Mouse (Mus musculus): Measurements from ENCODE around the gene Blmh. TPM values are rescaled to one million over a fixed set of nuclear protein-coding genes. Genes with fewer than 3 reads are reported as not detected.
A peak's percentile ranks its signal among the peaks of the same experiment; 100 is the strongest.

The Blmh gene
- total and polyA plus RNA-seq, 3 experiments: 167 to 261 (median 212) TPM

DNA sequence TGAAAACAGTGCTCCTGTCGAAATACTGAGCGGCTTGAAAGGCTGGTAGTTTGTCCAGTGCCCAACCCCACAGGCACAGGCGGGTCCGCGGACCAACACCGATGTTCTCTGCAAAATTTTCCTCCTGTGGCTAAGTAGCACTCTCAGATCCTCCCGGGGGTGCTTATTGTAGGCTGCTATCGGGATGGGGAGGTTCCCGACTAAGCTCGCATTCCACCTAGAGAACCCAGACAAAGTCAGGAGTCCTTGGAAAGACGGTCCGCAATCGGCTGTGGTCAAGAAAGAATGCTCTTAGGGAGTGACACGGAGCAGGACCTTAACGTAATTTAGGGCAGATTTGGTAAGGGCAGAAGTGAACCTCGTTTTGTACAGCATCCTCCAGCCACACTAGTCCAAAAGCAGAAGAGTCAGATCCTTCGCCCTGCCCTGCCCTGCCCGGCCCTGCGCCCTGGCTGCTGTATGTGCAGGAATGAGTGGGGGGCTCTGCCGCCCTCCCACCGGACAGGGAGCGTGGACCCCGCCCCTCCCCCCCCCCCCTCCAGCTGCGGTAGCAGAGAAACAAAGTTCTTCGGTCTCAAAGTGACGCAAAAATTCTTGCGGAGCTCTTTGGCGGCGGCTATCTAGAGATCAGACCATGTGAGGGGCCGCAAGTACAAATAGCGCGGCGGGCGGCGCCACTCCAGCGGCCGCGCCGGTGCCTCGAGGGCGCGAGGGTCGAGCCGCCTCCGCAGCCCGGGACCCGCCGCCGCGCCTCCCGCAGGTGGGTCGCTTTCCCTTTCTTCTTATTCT lies 73.5 kb downstream of the Blmh start, which contains the start of gene Slc6a4:
Gene Slc6a4 (plus strand): TSS at position 688 of the 789 bp plus-strand sequence.
- Histone ChIP-seq H3K79me2 (replicated peaks; ENCODE audit: control insufficient read depth, extremely low read depth, insufficient read depth, poor library complexity, severe bottlenecking) (no peaks in the 10 kb centered on the region), H3K9me3 (replicated peaks; ENCODE audit: low read length) (no peaks in the 10 kb centered on the region), H3K4me1 (ENCODE audit: control insufficient read depth in 1 of 2, insufficient read depth in 2 of 2) (peaks cover 14 to 31% of the 10 kb centered on the region in 2 experiments), H3K36me3 (replicated peaks in 1 of 2; ENCODE audit: control insufficient read depth in 1 of 2, insufficient read depth in 1 of 2, low read length in 1 of 2) (no peaks in the 10 kb centered on the region), H3K4me3 (replicated peaks in 1 of 3; ENCODE audit: low read depth in 2 of 3, low read length in 2 of 3, poor library complexity in 1 of 3) (peak within 1 kb of the TSS; percentile 9 to 43 (median 32)), H3K27ac (ENCODE audit: insufficient read depth, low read depth) (no peak within 1 kb of the TSS), H3K9ac (ENCODE audit: insufficient read depth, low read depth) (no peak within 1 kb of the TSS), H3K4me2 (ENCODE audit: insufficient read depth, low read depth, poor library complexity, severe bottlenecking) (peak within 1 kb of the TSS; percentile 99), H3K27me3 (replicated peaks) (peaks cover 70% of the 10 kb centered on the region)
- TF ChIP-seq EP300 (IDR thresholded peaks at IDR 0.05; ENCODE audit: low read length) (no peak), CHD1 (IDR thresholded peaks at IDR 0.05; ENCODE audit: low read depth, low read length) (0 out of 2 replicates have a peak, but pooled peaks have one; percentile 65), SIN3A (IDR thresholded peaks at IDR 0.05; ENCODE audit: low read length) (no peak; the same call in 1 of the 2 replicates), MAZ (IDR thresholded peaks at IDR 0.05; ENCODE audit: low read depth, low read length) (0 out of 2 replicates have a peak, but pooled peaks have one; percentile 14), CHD2 (IDR thresholded peaks at IDR 0.05; ENCODE audit: low read length) (0 out of 2 replicates have a peak, but pooled peaks have one; percentile 33)
- in situ Hi-C loops (cut with MboI; ENCODE audit: low pct_ligation_motif_present, low pct_unique_long_range_greater_than_20kb, low sequenced_read_pairs) (loop anchor here (5.0 to 25.0 kb wide), 3 partner anchors 94 to 464 kb away; partner anchors contain the start of gene Coro6), dilution Hi-C loops (cut with MboI; ENCODE audit: extremely low pct_ligation_motif_present, extremely low pct_unique_long_range_greater_than_20kb, low sequenced_read_pairs) (no loop called here)
- DNase-seq (ENCODE audit: extremely low read depth): no peak

DNA sequence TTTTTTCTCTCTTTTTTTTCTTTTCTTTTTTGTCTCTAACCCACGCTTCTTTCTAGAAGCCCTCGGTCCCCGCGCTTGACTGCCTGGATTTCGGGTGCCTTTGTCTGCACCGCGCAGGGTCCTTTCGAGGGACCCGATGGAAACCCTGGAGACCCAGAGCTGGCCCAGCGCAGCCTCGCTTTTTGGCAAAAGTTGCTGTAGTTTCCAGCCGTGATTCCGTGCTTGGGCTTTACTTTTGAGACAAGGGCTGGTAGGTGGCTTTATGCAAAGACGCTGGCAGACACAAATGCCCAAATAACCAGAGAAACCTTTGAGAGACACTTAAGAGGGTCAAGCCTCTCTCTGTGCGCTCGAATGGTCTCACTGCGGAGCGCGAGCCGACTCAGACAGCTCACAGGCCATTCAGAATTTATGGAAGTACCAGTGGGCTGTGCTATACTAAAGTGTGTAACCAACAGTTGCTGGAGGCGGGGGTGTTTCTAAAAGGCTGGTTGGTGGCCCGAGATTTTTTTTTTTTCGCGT lies 74.2 kb downstream of the Blmh start:
- no peak overlapping the region for H3K27ac ChIP-seq (ENCODE audit: insufficient read depth, low read depth)
- H3K4me3 ChIP-seq (replicated peaks in 1 of 3; ENCODE audit: low read depth in 2 of 3, low read length in 2 of 3, poor library complexity in 1 of 3): no peak overlapping the region
- in situ Hi-C loops (cut with MboI; ENCODE audit: low pct_ligation_motif_present, low pct_unique_long_range_greater_than_20kb, low sequenced_read_pairs) (loop anchor here (5.0 to 25.0 kb wide), 3 partner anchors 94 to 464 kb away; partner anchors contain the start of gene Coro6), dilution Hi-C loops (cut with MboI; ENCODE audit: extremely low pct_ligation_motif_present, extremely low pct_unique_long_range_greater_than_20kb, low sequenced_read_pairs) (no loop called here)
- peak; percentile 40; the same call in 1 of the 2 replicates for TF ChIP-seq ZNF384 (IDR thresholded peaks at IDR 0.05; ENCODE audit: low read depth, low read length)
- TF ChIP-seq CTCF (conservative IDR thresholded peaks at IDR 0.05 in 1 of 2, IDR thresholded peaks at IDR 0.05 in 1 of 2; ENCODE audit: low read depth in 2 of 2, low read length in 2 of 2): no peak
- H3K79me2 ChIP-seq (replicated peaks; ENCODE audit: control insufficient read depth, extremely low read depth, insufficient read depth, poor library complexity, severe bottlenecking): no peaks in the 10 kb centered on the region
- no peak overlapping the region for H3K9ac ChIP-seq (ENCODE audit: insufficient read depth, low read depth)
- DNase-seq (ENCODE audit: extremely low read depth): no peak
- peak overlapping the region; percentile 99 for H3K4me2 ChIP-seq (ENCODE audit: insufficient read depth, low read depth, poor library complexity, severe bottlenecking)
- H3K4me1 ChIP-seq (ENCODE audit: control insufficient read depth in 1 of 2, insufficient read depth in 2 of 2): peaks cover 11 to 24% of the 10 kb centered on the region in 2 experiments
- no peaks in the 10 kb centered on the region for H3K36me3 ChIP-seq (replicated peaks in 1 of 2; ENCODE audit: control insufficient read depth in 1 of 2, insufficient read depth in 1 of 2, low read length in 1 of 2)
- peaks cover 68% of the 10 kb centered on the region for H3K27me3 ChIP-seq (replicated peaks)
- H3K9me3 ChIP-seq (replicated peaks; ENCODE audit: low read length): no peaks in the 10 kb centered on the region

DNA sequence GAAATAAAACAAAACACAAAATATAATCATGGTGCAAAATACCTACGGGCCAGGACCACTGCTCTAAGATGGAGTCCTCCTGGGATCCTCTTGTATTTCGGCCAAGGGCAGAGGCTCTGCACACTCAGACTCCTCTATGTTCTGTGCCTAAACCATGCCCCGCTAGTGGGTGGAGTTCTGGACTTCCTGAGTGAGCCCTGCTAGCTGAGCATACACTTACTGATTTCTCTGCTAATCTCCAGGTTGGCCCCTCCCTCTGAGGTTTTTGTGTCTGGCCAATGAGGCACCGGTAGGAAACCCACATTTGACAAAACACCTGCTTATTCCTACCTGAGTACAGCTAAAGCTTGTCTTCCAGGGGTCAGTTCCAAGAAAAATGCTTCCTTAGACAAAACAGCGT lies 76.1 kb downstream of the Blmh start:
- no peak overlapping the region for H3K4me3 ChIP-seq (replicated peaks in 1 of 3; ENCODE audit: low read depth in 2 of 3, low read length in 2 of 3, poor library complexity in 1 of 3)
- in situ Hi-C loops (cut with MboI; ENCODE audit: low pct_ligation_motif_present, low pct_unique_long_range_greater_than_20kb, low sequenced_read_pairs): no loop called here

More for the DNA sequence above, 76.1 kb downstream of the Blmh start:
- Histone ChIP-seq H3K4me1 (ENCODE audit: control insufficient read depth in 1 of 2, insufficient read depth in 2 of 2) (peaks cover 11 to 20% of the 10 kb centered on the region in 2 experiments), H3K79me2 (replicated peaks; ENCODE audit: control insufficient read depth, extremely low read depth, insufficient read depth, poor library complexity, severe bottlenecking) (no peaks in the 10 kb centered on the region), H3K36me3 (replicated peaks in 1 of 2; ENCODE audit: control insufficient read depth in 1 of 2, insufficient read depth in 1 of 2, low read length in 1 of 2) (no peaks in the 10 kb centered on the region), H3K4me2 (ENCODE audit: insufficient read depth, low read depth, poor library complexity, severe bottlenecking) (peak overlapping the region; percentile 19; the same call in 1 of the 2 replicates), H3K9ac (ENCODE audit: insufficient read depth, low read depth) (no peak overlapping the region), H3K9me3 (replicated peaks; ENCODE audit: low read length) (no peaks in the 10 kb centered on the region), H3K27me3 (replicated peaks) (peaks cover 70% of the 10 kb centered on the region), H3K27ac (ENCODE audit: insufficient read depth, low read depth) (no peak overlapping the region)
- TF ChIP-seq UBTF (IDR thresholded peaks at IDR 0.05; ENCODE audit: low read depth, low read length): no peak
- TF ChIP-seq MEF2A (IDR thresholded peaks at IDR 0.05; ENCODE audit: borderline replicate concordance, low read depth, low read length): no peak
- TF ChIP-seq ZC3H11A (IDR thresholded peaks at IDR 0.05; ENCODE audit: low read depth, low read length): no peak
- no peak for TF ChIP-seq TCF12 (IDR thresholded peaks at IDR 0.05; ENCODE audit: low read depth, low read length)
- TF ChIP-seq ETS1 (conservative IDR thresholded peaks at IDR 0.05; ENCODE audit: low read depth, low read length): no peak
- no peak for TF ChIP-seq JUN (IDR thresholded peaks at IDR 0.05; ENCODE audit: insufficient read depth, low read depth, low read length)
- no peak for TF ChIP-seq RAD21 (IDR thresholded peaks at IDR 0.05; ENCODE audit: low read depth, low read length)
- TF ChIP-seq ZKSCAN1 (IDR thresholded peaks at IDR 0.05; ENCODE audit: borderline replicate concordance, low read depth, low read length): no peak
- no peak for TF ChIP-seq HCFC1 (IDR thresholded peaks at IDR 0.05; ENCODE audit: low read depth, low read length)
- no peak for TF ChIP-seq IRF4 (IDR thresholded peaks at IDR 0.05; ENCODE audit: low read depth, low read length)
- no peak for TF ChIP-seq CTCF (conservative IDR thresholded peaks at IDR 0.05 in 1 of 2, IDR thresholded peaks at IDR 0.05 in 1 of 2; ENCODE audit: low read depth in 2 of 2, low read length in 2 of 2)
- TF ChIP-seq MAFK (IDR thresholded peaks at IDR 0.05; ENCODE audit: insufficient replicate concordance, low read length): no peak
- DNase-seq (ENCODE audit: extremely low read depth): no peak
- dilution Hi-C loops (cut with MboI; ENCODE audit: extremely low pct_ligation_motif_present, extremely low pct_unique_long_range_greater_than_20kb, low sequenced_read_pairs): no loop called here
